Mouse (Mus musculus): ENCODE measurements around the gene Rcn1. TPM values are rescaled to one million over a fixed set of nuclear protein-coding genes. Genes with fewer than 3 reads are reported as not detected.
A peak's percentile ranks its signal among the peaks of the same experiment; 100 is the strongest.

Gene Rcn1
- total RNA-seq (2021), result 10 to 100 TPM; 11.6 to 15.9 TPM
- long read RNA-seq, experiment 1, transcript Rcn1-201 (6 exons, 2,720 nt), result major isoform, 20 of 20 reads
- long read RNA-seq, experiment 1, partial matches to known transcripts, result 0 of 20 reads
- long read RNA-seq, experiment 1, other reads (novel, unspliced or antisense), result 0 of 20 reads
- long read RNA-seq, experiment 2, transcript Rcn1-201 (6 exons, 2,720 nt), result major isoform, 32 of 32 reads
- long read RNA-seq, experiment 2, partial matches to known transcripts, result 0 of 32 reads
- long read RNA-seq, experiment 2, other reads (novel, unspliced or antisense), result 0 of 32 reads

- DNase-seq, result peak; percentile 79
These were observed at the start of gene Rcn1 for GRCm38 (mm10) chr2:105399085-105399891. Gene Rcn1, minus strand, starts transcription at chr2:105399319.

GRCm38 (mm10) chr2:105444072-105444471 is 45.0 kb upstream of the Rcn1 start:
- no peak for DNase-seq

DNA sequence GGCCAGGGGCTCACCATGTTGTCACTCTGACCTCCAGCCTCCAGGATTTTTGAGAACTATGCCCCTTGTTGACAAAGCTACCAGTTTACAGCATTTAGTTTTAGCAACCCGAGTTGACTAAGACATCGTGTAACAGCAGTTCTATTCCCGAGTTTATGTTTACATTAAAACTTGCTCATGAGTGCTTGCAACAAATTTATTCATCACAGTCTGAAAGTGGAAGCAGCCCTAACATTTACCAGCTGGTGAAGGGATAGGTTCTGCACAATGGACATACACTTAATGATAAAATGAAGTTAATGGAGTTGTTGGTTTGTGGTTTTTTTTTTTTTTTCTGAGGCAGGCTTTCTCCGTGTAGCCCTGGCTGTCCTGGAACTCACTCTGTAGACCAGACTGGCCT is 39.9 kb upstream of the Rcn1 start:
- no peak for DNase-seq

- DNase-seq, result no peak
These were observed 39.4 kb upstream of the Rcn1 start for GRCm38 (mm10) chr2:105438525-105438924.

DNA sequence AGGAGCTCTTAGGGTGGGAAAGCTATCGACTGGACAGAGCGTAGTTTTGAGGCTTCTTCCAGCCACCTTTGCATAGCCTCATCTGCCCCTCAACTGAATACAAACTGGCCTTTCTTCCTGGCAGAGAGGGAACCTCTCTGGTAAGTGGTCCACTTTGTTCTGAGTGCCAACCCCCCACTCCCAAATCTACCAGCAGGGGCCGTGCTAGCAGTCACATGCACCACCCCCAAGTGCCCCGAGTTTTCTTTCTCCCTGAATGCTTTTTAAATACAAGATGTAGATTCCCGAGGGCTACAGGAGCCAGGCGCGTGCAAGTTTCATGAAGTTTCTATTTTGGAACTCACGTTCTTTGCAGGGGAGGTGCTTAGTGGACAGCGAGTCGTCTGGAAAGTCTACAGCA is 33.8 kb upstream of the Rcn1 start:
- DNase-seq, result no peak

- no peak for DNase-seq
These were observed 31.3 kb upstream of the Rcn1 start for GRCm38 (mm10) chr2:105430373-105430772.

GRCm38 (mm10) chr2:105429899-105430298 is 30.8 kb upstream of the Rcn1 start:
- no peak for DNase-seq

GRCm38 (mm10) chr2:105428467-105428866 is 29.3 kb upstream of the Rcn1 start:
- DNase-seq, result no peak

DNA sequence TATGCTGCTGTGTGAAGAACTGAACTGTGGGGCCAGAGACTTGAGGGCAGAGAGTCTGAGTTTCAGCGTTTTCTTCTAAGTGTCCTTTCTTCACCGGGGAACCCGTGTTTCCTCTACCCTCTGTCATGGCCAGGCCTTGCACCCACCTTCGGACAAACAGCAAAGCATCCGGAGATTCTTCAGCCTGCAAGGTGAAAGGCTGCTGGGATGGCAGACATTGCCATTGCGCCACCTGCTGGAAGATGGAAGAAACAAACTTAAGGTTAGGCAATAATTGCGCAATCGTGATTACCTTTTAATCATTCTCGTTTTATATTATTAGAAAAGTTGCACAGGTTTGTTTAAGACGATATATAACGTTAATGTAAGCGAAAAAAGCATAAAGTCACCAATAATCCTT is 28.9 kb upstream of the Rcn1 start:
- DNase-seq, result peak; percentile 25

DNA sequence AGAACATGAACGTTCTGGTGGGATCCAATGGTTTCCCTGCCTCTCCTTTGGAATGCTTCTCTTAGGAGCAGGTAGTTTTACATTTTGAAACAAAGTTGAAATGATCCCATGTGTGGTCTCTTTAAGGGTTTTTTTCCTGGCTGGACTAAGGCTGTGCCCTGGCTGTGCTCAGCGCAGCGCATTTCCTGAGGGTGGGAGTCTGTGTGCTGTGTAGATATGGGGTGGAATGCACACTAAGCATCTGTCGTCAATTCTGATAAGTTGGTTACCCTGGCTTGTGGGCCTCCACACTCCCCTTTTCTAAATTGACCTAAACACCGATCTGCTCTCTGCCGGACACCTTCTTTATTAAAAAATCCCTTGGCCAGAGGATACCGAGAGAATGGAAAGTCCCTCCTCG is 28.3 kb upstream of the Rcn1 start:
- DNase-seq, result no peak

DNA sequence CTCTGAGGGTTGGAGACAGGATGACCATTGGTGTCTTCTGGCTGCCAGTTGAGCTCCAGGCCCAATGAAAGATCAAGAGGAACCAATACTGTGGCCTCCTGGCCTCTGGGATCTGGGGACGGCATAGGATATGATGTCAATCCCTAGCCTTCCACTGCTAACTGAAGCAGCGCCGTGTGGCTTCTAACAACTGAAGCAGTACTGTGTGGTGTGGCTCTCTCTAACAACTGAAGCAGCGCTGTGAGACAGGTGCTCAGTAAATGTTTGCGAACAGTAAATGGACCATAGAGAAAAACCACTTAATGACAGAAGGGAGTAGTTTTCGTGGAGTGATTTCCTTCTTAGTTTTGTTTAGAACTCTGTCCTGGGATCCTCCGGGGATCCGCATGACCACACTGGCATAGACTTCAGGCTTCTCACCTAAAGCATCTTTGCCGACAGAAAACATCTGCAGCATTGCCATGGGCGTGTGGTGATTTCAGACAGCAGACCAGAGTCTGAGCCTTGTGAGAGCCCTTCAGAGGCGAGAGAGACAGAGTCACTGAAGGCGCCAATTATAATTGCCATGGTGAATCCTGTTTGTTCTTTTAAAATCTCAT is 19.6 kb upstream of the Rcn1 start:
- no peak for DNase-seq

DNA sequence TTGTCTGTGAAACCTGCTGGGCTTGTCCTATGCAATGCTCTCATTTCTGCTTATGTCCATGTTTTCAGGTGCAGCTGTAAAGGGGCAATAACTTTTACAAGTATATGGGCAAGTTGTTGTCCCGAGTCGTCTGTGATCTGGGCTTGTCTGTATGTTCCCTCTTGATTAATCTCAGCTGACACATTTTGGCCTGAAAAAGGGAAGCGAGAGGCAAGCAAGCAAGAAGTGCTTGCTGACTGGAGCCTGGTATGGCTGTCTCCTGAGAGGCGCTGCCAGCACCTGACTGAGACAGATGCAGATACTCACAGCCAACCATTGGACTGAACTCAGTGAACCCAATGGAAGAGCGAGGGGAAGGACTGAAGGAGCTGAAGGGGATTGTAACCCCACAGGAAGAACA is 18.5 kb upstream of the Rcn1 start:
- DNase-seq, result no peak

GRCm38 (mm10) chr2:105416660-105417348 is 17.7 kb upstream of the Rcn1 start:
- no peak for DNase-seq

DNA sequence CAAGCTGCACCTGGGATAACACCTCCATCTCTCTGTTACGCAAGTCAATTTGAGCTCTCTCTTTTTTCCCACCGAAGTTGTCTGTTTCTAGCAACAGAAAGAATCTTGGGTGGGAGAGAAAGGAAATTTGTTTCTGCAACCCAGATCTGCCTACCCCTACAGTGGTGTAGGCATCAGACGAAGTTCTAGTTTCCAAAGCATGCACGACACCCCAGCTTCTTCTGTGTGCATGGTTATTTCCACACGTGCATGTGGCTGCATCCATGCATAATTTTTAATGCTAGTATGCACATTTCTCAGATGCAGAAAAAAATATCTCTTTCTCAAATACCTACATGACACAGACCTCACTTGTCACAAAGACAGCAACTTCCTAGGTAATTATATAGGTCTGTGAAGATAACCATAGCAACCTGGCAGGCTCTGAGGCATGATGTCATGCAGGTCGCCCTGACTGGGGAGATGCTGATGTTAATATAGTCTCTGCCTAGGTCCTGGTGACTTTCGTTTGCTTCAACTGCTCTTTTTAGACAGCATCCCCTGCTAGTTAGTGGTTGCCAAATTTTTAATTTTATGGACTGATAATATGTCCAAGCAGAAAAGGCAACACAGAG is 17.0 kb upstream of the Rcn1 start:
- DNase-seq, result no peak

- DNase-seq, result no peak
These were observed 15.2 kb upstream of the Rcn1 start for GRCm38 (mm10) chr2:105414309-105414708.

DNA sequence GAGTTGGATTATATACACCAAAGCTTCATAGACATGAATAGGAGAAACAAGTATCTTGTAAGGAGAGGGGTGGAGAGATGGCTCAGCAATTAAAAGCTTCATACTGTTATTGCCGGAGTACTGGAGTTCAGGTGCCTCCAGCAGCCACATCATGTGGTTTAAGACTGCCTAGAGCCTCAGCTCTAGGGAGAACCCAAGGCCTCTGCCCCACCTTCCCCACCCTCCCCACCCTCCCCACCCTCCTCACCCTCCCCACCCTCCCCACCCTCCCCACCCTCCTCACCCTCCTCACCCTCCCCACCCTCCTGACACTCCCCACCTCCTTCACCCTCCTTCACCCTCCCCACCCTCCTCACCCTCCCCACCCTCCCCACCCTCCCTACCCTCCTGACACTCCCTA is 10.1 kb upstream of the Rcn1 start:
- DNase-seq, result no peak

- peak; percentile 70 for DNase-seq
These were observed 9.4 kb upstream of the Rcn1 start for GRCm38 (mm10) chr2:105408511-105408910.

- DNase-seq, result no peak
These were observed 3.1 kb upstream of the Rcn1 start for GRCm38 (mm10) chr2:105402180-105402579.

GRCm38 (mm10) chr2:105400558-105400957 is 1.4 kb upstream of the Rcn1 start:
- no peak for DNase-seq

DNA sequence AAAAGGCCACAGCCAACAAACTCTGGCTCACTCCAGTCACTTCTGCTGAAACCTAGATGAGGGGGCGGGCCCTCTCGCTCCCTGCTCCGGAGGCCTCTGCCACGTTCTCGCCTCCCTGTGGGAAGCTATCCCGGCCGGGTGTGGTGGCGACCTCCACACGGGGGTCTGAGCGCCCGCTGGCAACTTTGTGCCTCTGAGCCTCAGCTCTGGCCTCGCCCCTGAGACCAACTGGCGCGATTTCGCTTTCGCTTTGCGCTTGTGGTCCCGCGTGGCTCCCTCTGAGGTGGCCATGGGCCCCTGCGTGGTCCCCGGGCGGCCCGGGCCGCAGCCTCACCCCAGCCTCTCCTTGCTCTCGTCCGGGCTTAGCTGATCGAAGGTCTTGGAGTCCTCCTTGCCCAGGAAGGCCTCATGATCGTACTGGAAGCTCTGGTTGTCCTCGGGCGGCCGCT is 459 bp downstream of the Rcn1 start:
- no peak for DNase-seq

DNA sequence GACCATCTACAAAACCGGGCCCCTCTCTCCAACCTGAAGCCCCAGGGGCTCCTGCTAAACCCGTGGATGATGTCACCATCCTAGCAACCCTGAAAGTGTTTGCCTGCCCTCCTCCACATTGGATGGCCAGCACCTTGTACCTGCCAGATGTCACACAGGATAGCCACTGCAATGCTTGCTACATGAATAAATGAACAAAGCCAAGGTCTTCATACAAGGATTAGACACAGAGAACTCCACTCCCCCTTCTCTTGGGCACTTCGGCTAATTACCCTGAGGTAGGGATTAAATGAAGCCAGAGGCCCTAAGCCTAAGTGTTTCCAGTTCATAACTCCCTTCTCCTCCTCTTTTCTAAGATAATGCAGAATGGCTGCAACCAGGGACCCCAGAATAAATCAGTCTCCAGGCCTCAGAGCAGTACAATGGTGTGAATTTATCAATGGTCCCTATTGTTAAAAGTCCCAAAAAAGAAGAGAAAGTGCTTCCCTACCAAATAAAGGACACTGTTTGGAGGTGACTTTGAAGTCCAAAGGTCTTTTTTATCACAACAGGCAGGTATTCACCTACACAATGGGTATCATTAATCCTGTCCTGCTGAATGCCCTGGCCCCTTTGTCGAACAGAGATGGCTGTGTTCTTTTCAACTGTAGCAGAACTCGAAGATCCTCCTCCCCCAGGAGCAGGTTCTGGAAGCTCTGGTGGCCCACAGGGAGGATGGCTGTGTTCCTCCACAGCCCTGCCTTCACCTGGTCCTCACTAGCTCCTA is 1.5 kb downstream of the Rcn1 start:
- DNase-seq, result no peak

Measured in gastrocnemius, postnatal 25 days (tissue).